Mouse (Mus musculus) E14TG2a.4 (cell line): ENCODE measurements around the gene Tmem132a.

ENCODE experiments used
- H3K27me3 ChIP-seq: 2 replicates; pipeline ENCODE4 v1.6.1; 2014; ENCODE audit warnings: low read length, control low read depth; ENCODE audit not compliant: insufficient read depth
- H3K36me3 ChIP-seq: 2 replicates; pipeline ENCODE4 v1.6.1; 2014; ENCODE audit warnings: low read length, control low read depth; ENCODE audit not compliant: insufficient read depth
- H3K4me1 ChIP-seq: replicated peaks from 2 replicates; pipeline ENCODE4 v1.6.1; 2014; ENCODE audit warnings: low read depth, low read length, control low read depth
- H3K4me3 ChIP-seq: replicated peaks from 2 replicates; pipeline ENCODE4 v1.5.1; 2014; ENCODE audit warnings: mild to moderate bottlenecking, low read length
- H3K9me3 ChIP-seq: 2 replicates; pipeline ENCODE4 v1.6.1; 2014; ENCODE audit warnings: low read length, control low read depth
- CTCF ChIP-seq: conservative IDR thresholded peaks from 2 replicates; pipeline ENCODE4 v1.5.1; 2014; ENCODE audit warnings: low read length
- NANOG ChIP-seq: IDR thresholded peaks from 2 replicates; pipeline ENCODE4 v1.6.1; 2014; ENCODE audit warnings: borderline replicate concordance, low read length, mixed read lengths
- POU5F1 ChIP-seq: IDR thresholded peaks from 2 replicates; pipeline ENCODE4 v1.6.1; 2014; ENCODE audit warnings: low read length, borderline replicate concordance

The Tmem132a gene

GRCm38 (mm10) chr19:10868623-10869141 is 1.1 kb downstream of the Tmem132a start:
- TF ChIP-seq NANOG (no peak), POU5F1 (no peak), CTCF (no peak)
- peaks cover 55% of the 10 kb centered on the region for H3K36me3 ChIP-seq
- no peaks in the 10 kb centered on the region for H3K9me3 ChIP-seq
- peaks cover 34% of the 10 kb centered on the region for H3K27me3 ChIP-seq
- H3K4me1 ChIP-seq, result peaks cover 29% of the 10 kb centered on the region
- H3K4me3 ChIP-seq, result peak overlapping the region; percentile 87

DNA sequence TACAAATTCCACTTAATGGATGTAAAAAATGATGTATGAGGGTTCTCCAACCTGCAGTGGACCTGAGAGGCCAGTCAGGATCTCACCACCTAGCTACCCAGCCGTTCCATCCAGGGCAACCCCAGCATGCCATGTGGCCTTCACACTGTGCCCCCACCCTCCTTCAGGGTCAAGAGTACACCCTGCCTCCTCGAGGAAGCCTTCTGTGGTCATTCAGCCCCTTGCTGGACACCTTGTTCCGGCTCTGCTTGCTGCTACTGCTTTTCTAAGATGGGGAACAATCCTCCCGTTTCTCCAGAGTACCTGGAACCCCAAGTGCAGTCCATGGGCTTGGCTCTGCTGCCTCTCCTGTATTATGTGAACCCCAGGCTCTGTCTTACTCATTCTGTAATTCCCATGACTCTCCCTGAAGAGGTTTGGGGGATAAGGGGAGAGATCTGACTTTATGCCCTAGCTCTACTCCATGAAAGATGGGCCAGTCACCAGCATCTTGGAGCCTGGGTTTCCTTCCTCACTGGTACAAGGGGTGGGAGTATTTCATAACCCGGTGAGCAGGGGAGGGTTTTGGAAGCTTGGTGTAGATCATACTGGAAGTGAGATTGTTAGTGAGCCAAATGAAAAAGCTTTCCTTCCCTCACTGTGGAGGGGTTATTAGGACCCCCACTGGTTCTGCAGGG is 1.7 kb downstream of the Tmem132a start:
- peaks cover 55% of the 10 kb centered on the region for H3K36me3 ChIP-seq
- peaks cover 29% of the 10 kb centered on the region for H3K4me1 ChIP-seq
- no peaks in the 10 kb centered on the region for H3K9me3 ChIP-seq
- peaks cover 34% of the 10 kb centered on the region for H3K27me3 ChIP-seq
- H3K4me3 ChIP-seq, result peak overlapping the region; percentile 87
- TF ChIP-seq CTCF (no peak), POU5F1 (no peak), NANOG (no peak)

GRCm38 (mm10) chr19:10866351-10866750 is 3.4 kb downstream of the Tmem132a start:
- H3K4me1 ChIP-seq, result peaks cover 27% of the 10 kb centered on the region
- no peak overlapping the region for H3K4me3 ChIP-seq
- peaks cover 51% of the 10 kb centered on the region for H3K36me3 ChIP-seq
- peaks cover 34% of the 10 kb centered on the region for H3K27me3 ChIP-seq
- no peak for TF ChIP-seq CTCF
- no peak for TF ChIP-seq NANOG
- TF ChIP-seq POU5F1, result no peak
- H3K9me3 ChIP-seq, result no peaks in the 10 kb centered on the region

- TF ChIP-seq CTCF (peak; percentile 55), POU5F1 (no peak)
- Histone ChIP-seq H3K27me3 (peaks cover 40% of the 10 kb centered on the region), H3K36me3 (peaks cover 42% of the 10 kb centered on the region), H3K4me1 (peaks cover 33% of the 10 kb centered on the region), H3K9me3 (no peaks in the 10 kb centered on the region), H3K4me3 (peak overlapping the region; percentile 69)
Observed at GRCm38 (mm10) chr19:10860072-10860497, 9.7 kb downstream of the Tmem132a start.

DNA sequence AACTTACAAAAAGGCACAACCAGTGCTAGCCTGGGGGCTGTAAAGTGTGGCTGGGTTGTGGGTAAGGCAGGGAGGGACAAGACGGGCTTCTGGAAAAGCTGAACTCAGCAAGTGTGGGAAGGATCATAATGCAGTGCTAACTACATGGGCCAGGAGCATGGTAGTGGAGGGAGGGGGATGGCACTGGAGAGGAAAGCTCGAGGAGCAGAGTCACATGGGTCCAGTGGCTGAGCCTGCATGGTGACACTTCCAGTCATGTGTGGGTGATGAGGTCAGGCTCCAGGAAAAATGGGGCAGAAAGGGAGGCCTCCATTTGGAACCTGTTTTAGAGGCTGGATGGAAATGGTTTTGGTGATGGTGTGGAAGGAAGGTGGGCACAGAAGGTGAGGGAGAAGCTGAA is 13.2 kb downstream of the Tmem132a start:
- H3K4me1 ChIP-seq, result peaks cover 33% of the 10 kb centered on the region
- no peak overlapping the region for H3K4me3 ChIP-seq
- peaks cover 9% of the 10 kb centered on the region for H3K36me3 ChIP-seq
- H3K27me3 ChIP-seq, result peaks cover 70% of the 10 kb centered on the region
- TF ChIP-seq CTCF (no peak), POU5F1 (no peak), NANOG (no peak)
- no peaks in the 10 kb centered on the region for H3K9me3 ChIP-seq

- H3K36me3 ChIP-seq, result peaks cover 3% of the 10 kb centered on the region
- peaks cover 76% of the 10 kb centered on the region for H3K27me3 ChIP-seq
- no peaks in the 10 kb centered on the region for H3K9me3 ChIP-seq
- TF ChIP-seq NANOG, result no peak
- no peak for TF ChIP-seq CTCF
- TF ChIP-seq POU5F1, result no peak
- H3K4me1 ChIP-seq, result peaks cover 30% of the 10 kb centered on the region
- H3K4me3 ChIP-seq, result no peak overlapping the region
Observed at GRCm38 (mm10) chr19:10855422-10855821, 14.3 kb downstream of the Tmem132a start.

GRCm38 (mm10) chr19:10847311-10848087 is 22.2 kb downstream of the Tmem132a start:
- Histone ChIP-seq H3K36me3 (no peaks in the 10 kb centered on the region), H3K27me3 (peaks cover 39% of the 10 kb centered on the region), H3K4me1 (peaks cover 17% of the 10 kb centered on the region), H3K4me3 (no peak overlapping the region), H3K9me3 (no peaks in the 10 kb centered on the region)
- TF ChIP-seq NANOG (no peak), CTCF (no peak), POU5F1 (no peak)

DNA sequence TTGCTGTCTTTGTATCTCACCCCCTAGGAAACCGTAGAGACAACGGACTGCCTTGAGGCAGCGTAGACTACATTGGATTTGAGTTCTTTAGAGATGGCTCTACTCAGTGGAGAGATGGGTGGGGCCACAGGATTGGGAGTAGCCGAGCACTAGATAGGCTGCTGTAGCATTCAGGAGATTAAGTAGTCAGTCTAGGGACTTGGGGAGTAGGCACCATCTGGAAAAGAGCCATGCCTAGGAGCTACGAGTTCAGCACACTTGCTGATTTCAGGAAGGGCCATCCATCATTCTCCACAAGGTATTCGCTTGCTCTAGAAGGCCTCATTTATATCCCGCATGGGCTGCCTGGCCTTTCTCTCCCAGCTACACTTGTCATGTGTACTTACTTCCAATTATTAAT is 23.6 kb downstream of the Tmem132a start:
- no peaks in the 10 kb centered on the region for H3K9me3 ChIP-seq
- H3K36me3 ChIP-seq, result no peaks in the 10 kb centered on the region
- TF ChIP-seq NANOG (no peak), POU5F1 (no peak), CTCF (no peak)
- peaks cover 22% of the 10 kb centered on the region for H3K4me1 ChIP-seq
- H3K4me3 ChIP-seq, result no peak overlapping the region
- H3K27me3 ChIP-seq, result peaks cover 40% of the 10 kb centered on the region
